Mouse (Mus musculus): ENCODE data around the gene Ociad1.

The Ociad1 gene

GRCm38 (mm10) chr5:73292502-73293457 is at the start of gene Ociad1:
Gene Ociad1, plus strand, starts transcription at chr5:73292784.
- peak; percentile 96 to 97 for DNase-seq

GRCm38 (mm10) chr5:73244403-73244802 is 48.2 kb upstream of the Ociad1 start:
- peak; percentile 48 to 69 for DNase-seq

GRCm38 (mm10) chr5:73246414-73246813 is 46.2 kb upstream of the Ociad1 start:
- DNase-seq = no peak

GRCm38 (mm10) chr5:73248211-73248610 is 44.4 kb upstream of the Ociad1 start:
- DNase-seq = no peak

- DNase-seq = no peak
Observed at GRCm38 (mm10) chr5:73249341-73249740, 43.2 kb upstream of the Ociad1 start.

GRCm38 (mm10) chr5:73252739-73253138 is 39.8 kb upstream of the Ociad1 start:
- DNase-seq = no peak

- DNase-seq = no peak
Observed at GRCm38 (mm10) chr5:73254660-73255059, 37.9 kb upstream of the Ociad1 start.

GRCm38 (mm10) chr5:73255321-73256251 is 37.0 kb upstream of the Ociad1 start:
- DNase-seq = peak; percentile 71 to 75

- peak; percentile 98 to 100 for DNase-seq
Observed at GRCm38 (mm10) chr5:73256352-73257065, 36.1 kb upstream of the Ociad1 start, which contains the start of gene Fryl. Gene Fryl, minus strand, starts transcription at chr5:73256619.

- no peak for DNase-seq
Observed at GRCm38 (mm10) chr5:73257096-73257495, 35.5 kb upstream of the Ociad1 start.

GRCm38 (mm10) chr5:73257723-73258122 is 34.9 kb upstream of the Ociad1 start:
- DNase-seq = no peak

GRCm38 (mm10) chr5:73264122-73264521 is 28.5 kb upstream of the Ociad1 start:
- no peak for DNase-seq

GRCm38 (mm10) chr5:73265460-73265859 is 27.1 kb upstream of the Ociad1 start:
- no peak for DNase-seq

- no peak for DNase-seq
Observed at GRCm38 (mm10) chr5:73268636-73269213, 23.9 kb upstream of the Ociad1 start.

- DNase-seq = no peak
Observed at GRCm38 (mm10) chr5:73270612-73271011, 22.0 kb upstream of the Ociad1 start.

GRCm38 (mm10) chr5:73273171-73273570 is 19.4 kb upstream of the Ociad1 start:
- DNase-seq = no peak

GRCm38 (mm10) chr5:73274941-73275340 is 17.6 kb upstream of the Ociad1 start:
- DNase-seq = no peak

- DNase-seq = no peak
Observed at GRCm38 (mm10) chr5:73279190-73279589, 13.4 kb upstream of the Ociad1 start.

- DNase-seq = no peak
Observed at GRCm38 (mm10) chr5:73279732-73280566, 12.6 kb upstream of the Ociad1 start.

- DNase-seq = no peak
Observed at GRCm38 (mm10) chr5:73280567-73280850, 12.1 kb upstream of the Ociad1 start.

GRCm38 (mm10) chr5:73284046-73284445 is 8.5 kb upstream of the Ociad1 start:
- no peak for DNase-seq
